Mouse (Mus musculus) T-helper 17 cell (primary cell): ENCODE results near the gene Dlgap4.

Experiments
- in situ Hi-C, 2 experiments: fragments of 300-600 bp; cut with MboI, MseI; formaldehyde crosslinking; loops; 1 replicate in 1 of 2; 2 replicates in 1 of 2; pipeline ENCODE4 v1.15.1; 2025; ENCODE audit warnings: high pct_unique_total_duplicates in 2 of 2

Dlgap4 gene

GRCm38 (mm10) chr2:156658751-156659150, 45.2 kb downstream of the Dlgap4 start:
- in situ Hi-C loops: no loop called here

- in situ Hi-C loops: no loop called here
These were observed 46.5 kb downstream of the Dlgap4 start for GRCm38 (mm10) chr2:156659981-156660380.

DNA sequence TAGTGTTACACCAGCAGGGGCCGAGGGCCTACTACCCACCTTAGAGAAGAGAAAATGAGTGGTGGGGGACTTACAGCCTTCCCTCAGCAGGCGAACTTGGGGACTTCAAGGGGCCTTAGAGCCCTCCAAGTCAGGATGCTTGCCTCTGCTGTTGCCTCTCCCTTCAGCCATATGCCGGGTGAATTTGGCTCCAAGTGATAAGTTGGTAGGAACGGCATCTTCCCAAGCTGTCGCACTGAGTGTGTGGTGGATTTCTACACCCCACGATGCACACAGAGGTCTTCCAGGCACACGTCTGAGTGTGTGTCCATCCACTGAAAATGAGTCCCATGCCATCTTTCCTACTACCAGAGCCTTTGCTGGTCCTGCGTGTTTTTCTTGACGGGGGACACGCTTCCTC, 49.7 kb downstream of the Dlgap4 start:
- in situ Hi-C loops: no loop called here

DNA sequence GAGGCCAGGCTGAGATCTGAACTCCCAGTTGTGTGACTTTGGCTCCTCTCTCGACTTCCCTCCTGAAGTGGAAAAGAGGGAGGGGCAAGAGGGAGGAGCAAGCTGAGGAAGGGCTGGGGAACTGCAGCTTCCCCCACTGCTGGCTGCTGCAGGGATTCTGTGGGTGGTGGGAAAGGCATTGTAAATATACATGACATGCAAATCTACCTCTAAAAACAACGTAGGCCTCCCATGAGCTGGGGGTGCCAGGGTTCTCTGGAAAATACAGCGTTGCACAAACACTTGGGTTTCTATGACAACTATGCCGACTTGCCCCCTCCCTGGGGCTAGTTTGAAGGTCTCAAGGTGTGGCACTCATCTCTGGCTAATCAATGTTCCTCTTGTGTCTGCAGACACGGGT, 50.9 kb downstream of the Dlgap4 start:
- in situ Hi-C loops: no loop called here

DNA sequence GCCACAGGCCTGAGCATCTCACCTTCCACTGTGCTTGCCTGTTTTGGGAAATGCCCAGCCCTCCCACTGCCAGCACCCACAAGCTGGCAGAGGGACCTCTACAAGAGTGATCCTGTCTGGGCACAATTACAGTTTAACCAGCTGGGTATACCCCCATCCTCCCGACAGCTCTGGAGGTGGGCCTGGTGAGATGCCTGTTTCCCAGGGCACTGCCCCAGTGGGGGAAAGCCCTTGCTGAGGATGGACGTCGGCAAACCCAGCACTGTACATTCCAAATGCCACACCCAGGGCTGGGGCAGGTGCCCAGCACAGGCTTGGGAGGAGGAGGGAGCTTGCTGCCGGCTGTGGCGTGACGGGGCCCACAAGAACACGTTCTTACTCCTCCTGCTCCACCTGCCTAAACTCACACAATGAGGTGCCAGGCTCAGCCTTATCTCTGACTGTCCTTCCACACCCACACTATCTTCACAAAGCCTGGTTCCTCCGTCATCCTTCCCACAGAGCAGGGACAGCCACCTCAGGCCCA, 51.6 kb downstream of the Dlgap4 start:
- in situ Hi-C loops: no loop called here

DNA sequence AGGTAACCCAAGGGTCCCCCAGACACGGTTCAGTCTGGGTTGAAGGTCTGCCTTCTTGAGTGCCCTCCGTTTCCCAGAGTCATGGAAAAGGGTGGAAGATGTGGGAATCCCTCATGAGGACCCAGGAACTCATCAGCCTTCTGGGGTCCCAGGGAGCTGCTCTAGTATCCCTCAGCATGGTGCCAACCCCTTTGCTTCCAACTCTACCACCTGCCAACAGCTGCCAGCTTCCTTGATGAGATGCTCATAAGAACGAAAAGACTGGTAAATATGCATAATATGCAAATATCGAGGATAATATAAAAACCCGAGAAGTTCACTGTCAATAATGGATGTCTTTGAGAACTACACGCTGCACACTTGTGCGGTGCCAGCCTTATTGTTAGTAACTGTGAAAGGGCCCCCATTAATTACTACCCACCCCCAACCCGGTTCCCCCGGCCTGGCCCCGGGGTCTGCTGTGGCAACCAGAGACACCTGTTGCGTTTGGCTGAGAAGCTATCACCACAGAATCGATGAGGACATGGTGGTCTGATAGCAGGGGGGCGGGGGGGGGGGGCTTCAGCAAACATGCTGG, 52.2 kb downstream of the Dlgap4 start:
- in situ Hi-C loops: no loop called here

DNA sequence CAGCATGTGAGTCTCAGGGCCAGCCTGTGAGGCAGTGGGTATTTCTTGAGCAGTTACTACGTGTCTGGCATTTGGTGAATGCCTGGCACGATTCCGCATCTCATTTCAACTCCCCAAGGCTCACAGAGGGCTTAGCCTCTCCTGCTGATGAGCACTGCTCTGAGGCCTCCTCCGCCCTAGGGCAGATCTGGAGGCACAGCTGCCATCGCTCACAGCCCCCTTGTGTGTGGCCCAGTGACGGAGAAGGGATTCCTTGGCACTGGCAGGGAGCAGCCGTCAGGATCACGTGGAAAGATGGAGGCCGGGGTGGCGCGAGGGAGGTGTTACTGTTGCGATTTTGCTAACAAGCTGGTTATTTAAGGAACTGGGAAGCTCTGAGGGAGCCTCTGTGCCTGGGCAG, 52.7 kb downstream of the Dlgap4 start:
- in situ Hi-C loops: no loop called here

GRCm38 (mm10) chr2:156667290-156667689, 53.8 kb downstream of the Dlgap4 start:
- in situ Hi-C loops: no loop called here

GRCm38 (mm10) chr2:156668625-156669024, 55.1 kb downstream of the Dlgap4 start:
- in situ Hi-C loops: no loop called here

DNA sequence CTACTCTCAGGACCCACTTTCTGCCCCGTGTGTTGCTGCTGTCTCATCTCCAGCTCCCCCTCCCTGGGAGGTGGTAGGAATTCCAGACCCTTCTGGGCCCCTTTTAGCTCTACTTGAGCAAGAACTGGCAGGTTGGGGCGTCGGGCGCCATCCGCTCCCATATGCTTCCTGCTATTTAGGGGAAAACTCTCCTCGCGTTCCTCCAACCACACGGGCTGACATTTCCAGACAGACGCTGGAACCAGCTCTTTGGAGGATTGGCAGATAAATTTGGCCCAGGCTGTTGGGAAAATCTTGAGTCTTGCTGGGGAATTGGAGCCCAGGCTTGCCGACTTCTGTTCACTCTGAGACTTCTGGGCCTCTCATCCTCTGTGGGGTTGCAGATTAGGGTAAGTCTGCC, 59.8 kb downstream of the Dlgap4 start:
- in situ Hi-C loops: no loop called here

DNA sequence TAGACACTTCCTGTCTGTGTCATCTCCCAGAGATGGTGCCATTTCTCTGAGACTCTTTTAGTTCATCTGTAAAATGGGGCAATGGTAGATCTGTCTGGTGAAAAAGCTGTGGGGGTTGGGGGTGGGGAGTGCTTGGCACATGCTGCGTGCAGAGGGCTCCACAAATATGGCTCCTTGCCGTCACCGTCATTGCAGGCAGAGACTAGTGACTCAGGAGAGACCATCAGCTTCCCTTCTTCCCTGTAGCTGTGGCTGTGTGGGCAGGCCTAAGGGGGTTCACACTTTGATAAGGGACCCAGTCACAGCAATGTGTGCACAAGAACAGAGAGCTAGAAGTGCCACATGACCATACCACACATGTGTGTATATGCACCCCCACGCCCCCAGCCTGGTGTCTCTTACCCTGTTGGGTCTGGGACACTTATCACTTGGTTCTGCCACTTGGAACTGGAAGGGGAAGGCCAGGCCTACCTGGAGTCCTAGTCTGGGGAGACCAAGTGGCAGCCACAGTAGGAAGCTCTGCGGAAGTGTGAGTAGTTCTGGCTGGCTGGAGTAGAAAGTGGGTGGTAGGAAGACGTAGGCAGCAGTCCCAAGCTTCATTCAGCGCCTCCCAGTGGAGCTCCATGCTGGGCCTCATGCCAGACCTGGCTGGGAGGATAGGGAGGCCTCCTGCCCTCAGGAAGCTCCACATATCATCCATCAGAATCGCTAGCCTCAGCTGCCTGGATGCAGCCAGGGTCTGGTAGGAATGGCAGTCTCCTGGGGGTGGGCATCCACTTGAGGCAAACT, 60.6 kb downstream of the Dlgap4 start:
- in situ Hi-C loops: no loop called here

GRCm38 (mm10) chr2:156676885-156677284, 63.4 kb downstream of the Dlgap4 start:
- in situ Hi-C loops: no loop called here

- in situ Hi-C loops: no loop called here
These were observed 64.6 kb downstream of the Dlgap4 start for GRCm38 (mm10) chr2:156678112-156678511.

GRCm38 (mm10) chr2:156682965-156683364, 69.5 kb downstream of the Dlgap4 start:
- in situ Hi-C loops: no loop called here

GRCm38 (mm10) chr2:156685999-156686398, 72.5 kb downstream of the Dlgap4 start:
- in situ Hi-C loops: no loop called here

DNA sequence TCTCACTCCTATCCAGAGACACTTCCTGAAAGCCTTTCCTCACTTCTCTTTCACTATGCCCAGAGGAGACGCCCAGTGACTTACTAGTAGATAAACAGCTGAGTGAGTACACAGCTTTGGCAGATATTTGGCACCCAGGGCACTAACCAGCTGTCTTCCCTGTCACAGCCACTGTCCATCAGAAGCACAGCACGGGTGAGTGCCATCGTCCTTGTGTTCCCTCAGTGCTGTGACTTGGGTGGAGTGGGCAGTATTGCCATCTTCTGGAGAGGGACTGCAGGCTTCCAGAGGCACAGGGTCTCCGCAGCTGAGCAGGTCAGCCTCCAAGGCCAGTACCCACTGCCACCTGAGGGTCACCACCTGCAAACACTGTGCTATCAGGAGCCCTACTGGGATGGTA, 73.2 kb downstream of the Dlgap4 start:
- in situ Hi-C loops: no loop called here

- in situ Hi-C loops: no loop called here
These were observed 75.1 kb downstream of the Dlgap4 start for GRCm38 (mm10) chr2:156688604-156689003.

DNA sequence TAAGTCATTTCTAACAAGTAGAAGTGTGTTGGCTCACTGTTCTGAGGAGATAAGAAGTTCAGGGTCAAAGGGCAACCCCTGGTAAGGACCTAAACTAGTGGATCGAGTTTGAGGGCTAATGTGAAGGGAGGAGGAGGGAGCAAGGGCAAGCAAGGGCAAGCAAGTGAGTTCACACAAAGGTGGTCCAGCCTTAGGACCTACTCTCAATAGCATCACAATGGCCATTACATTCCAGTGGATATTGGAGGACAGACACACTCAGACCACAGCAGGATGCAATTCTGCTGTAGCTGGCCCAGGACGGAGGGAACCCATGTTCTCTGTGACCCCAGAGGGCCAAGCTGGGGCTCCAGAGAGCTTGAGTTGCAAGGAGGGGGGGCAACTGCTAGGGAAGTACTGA, 77.3 kb downstream of the Dlgap4 start:
- in situ Hi-C loops: no loop called here

GRCm38 (mm10) chr2:156691746-156692145, 78.2 kb downstream of the Dlgap4 start:
- in situ Hi-C loops: no loop called here

DNA sequence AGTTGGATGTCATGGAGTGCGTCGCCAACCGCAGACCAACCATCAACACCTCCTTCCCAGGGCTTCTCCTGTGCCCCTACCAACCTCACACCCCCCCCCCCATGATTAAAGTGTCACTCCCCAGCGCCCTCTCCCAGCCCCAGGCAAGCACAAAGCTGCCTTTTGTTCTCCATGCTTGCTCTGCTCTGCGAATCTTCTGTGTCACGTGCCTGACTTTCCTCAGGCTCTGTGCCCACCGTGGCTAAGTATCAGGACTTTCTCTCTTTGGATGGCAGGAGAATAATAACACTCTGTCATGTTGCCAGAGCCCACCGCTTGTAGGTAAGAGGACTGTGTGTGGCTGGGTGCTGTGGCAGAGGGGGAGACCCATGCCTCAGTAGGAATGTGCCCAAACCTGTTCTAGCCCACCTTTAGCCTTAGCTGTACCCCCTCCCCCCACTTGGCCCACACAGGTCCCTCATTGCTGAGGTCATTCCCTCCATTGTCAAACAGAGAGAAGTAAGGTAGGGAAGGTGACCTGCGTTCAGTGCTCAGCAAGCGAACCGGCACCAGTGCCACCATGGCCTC, 79.8 kb downstream of the Dlgap4 start:
- in situ Hi-C loops: no loop called here

DNA sequence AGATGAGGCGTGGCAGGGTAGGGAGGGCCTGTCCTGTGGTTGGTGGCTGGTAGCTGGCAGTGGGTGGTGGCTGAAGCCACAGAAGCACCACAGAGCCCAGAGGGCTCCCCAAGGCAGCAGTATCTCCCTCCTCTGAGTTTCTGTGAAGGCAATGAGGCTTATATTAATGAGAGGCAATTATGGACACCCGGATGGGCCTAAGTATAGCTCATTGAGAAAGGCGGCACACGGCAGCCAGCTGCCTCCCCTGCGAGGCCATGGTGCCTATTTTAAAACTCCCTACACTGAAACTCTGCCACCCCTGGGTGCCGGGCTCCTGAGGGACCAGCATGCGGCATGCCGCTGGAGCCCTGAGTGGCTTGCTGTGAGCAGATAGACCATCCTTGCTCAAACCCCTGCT, 83.8 kb downstream of the Dlgap4 start:
- in situ Hi-C loops: no loop called here

DNA sequence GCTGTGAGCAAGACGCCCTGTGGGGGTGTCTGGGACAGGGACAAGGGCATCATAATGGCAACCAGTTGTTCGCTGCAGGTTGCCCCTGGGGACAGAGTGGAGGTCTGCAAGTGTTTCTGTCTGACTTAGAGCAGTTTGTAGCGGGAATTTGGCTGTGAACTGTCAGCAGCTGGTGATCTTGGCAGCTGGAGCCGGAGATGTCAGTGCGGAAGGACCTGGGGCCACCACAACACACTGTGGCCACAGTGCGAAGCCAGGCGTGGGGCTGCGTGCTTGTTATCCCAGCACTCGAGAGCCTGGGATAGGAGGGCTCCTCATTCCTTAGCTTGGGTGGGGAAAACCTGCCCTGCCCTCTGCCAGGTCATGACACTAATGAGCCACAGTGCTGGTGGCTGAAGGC, 84.7 kb downstream of the Dlgap4 start:
- in situ Hi-C loops: no loop called here

DNA sequence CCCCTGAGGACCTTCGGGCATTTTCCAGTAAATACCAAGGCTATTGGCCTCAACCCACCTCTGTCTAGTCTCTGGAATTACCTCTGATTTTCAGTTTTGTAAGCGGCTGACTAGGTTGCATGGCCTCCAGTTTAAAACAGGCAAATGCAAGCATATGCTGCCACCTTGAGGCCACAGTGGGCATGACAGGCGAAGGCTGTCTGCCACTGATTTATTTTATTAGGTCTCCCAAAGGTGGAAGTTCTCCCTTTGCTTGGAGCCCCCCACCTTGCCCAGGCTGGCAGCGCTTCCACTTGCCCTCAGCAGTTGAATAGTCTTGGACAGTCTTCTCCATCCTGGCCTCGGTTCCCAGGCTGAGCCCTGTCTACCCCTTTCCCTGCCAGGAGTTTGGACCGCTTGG, 92.0 kb downstream of the Dlgap4 start:
- in situ Hi-C loops: no loop called here
